Mouse (Mus musculus): ENCODE measurements around the gene Efna5. TPM values are rescaled to one million over a fixed set of nuclear protein-coding genes. Genes with fewer than 3 reads are reported as not detected.

Gene Efna5
- polyA plus RNA-seq, 1 experiment from 2014 or later = not detected

DNA sequence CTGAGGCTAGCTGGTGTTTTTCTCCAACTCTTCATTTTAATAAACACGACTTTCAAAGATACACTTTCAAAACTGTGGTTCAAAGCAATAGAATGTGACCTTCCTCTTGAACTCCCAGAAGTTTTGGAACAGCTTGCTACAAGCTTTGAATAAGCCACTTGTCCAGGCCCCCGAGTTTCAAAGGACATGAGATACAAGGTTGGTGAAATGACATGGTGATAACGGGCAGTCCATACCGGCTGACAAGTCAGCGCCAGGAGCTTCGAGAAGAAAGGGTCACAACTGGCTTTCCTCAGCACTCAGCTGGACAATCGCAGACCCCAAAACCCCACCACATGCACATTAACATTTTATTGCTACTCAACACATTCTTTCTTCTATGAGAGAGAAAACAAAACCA, 219.3 kb downstream of the Efna5 start:
- WGBS (ENCODE audit: missing documents) = 86% methylated on average over 7 of the region's 7 CpGs

DNA sequence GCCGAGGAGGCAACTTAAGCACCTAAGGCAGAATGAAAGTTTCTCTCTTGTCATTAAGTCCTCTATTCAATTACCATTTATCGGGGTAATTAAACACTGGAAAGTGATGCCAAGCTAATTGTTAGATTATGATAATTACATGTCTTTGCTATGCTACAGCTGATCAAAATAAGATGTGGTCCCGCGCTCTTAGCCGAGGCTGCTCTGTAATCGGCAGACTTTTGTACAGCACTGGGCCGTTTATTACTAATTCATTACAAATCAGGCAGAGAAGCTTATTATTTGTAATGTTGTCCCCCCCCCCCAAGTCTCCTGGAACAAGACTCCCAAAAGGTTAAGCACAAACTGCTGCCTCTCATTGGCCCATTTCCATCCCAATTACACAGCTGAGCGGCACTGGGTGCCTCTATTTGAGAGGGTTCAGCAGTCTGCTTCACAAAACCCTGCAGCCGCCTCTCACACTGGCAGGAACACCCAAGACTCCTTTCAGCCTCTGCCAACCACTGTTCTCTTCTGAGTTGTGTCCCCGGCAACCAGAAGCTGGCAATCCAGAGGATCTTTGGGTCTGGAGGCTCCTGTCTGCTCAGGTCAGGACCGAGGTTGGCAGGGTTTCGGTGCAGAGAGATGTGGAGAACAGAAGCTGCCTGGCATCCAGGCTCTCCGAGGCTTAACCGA, 221.5 kb downstream of the Efna5 start:
- Histone ChIP-seq H3K4me3 (ENCODE audit: inconsistent target) (no peak overlapping the region), H3K36me3 (ENCODE audit: inconsistent target) (no peaks in the 10 kb centered on the region), H3K79me2 (ENCODE audit: inconsistent target) (no peaks in the 10 kb centered on the region), H3K27ac (no peak overlapping the region)
- WGBS (ENCODE audit: missing documents) = 87% methylated on average over 14 of the region's 14 CpGs

More for the DNA sequence above, 219.3 kb downstream of the Efna5 start:
- Histone ChIP-seq H3K36me3 (ENCODE audit: inconsistent target) (no peaks in the 10 kb centered on the region), H3K27ac (no peak overlapping the region), H3K4me3 (ENCODE audit: inconsistent target) (no peak overlapping the region), H3K79me2 (ENCODE audit: inconsistent target) (no peaks in the 10 kb centered on the region)

- H3K36me3 ChIP-seq (ENCODE audit: inconsistent target) = no peaks in the 10 kb centered on the region
- WGBS (ENCODE audit: missing documents) = 88% methylated on average over 12 of the region's 12 CpGs
- H3K79me2 ChIP-seq (ENCODE audit: inconsistent target) = no peaks in the 10 kb centered on the region
- no peak overlapping the region for H3K4me3 ChIP-seq (ENCODE audit: inconsistent target)
- no peak overlapping the region for H3K27ac ChIP-seq
Measured at GRCm38 (mm10) chr17:62657832-62658630, 223.1 kb downstream of the Efna5 start.

DNA sequence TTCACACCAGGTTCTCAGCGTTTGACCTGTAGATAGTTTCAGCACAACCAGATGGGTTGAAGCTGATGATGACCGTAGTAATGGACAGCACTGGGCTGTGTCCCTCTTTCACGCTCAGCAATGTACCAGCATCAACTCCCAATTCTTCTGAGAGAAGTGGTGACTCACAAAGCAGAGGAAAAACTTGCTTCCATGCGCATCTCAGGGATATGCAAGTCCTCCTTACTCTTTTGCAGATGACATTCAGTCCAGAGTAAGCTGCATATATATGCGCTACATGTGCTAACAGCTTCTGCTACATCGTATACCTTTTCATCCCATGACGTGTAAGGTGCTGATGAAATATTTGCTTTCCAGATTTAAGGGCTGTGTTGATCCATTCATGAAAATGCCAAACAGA, 224.1 kb downstream of the Efna5 start:
- no peaks in the 10 kb centered on the region for H3K36me3 ChIP-seq (ENCODE audit: inconsistent target)
- no peak overlapping the region for H3K27ac ChIP-seq
- WGBS (ENCODE audit: missing documents) = 90% methylated on average over 7 of the region's 7 CpGs
- no peak overlapping the region for H3K4me3 ChIP-seq (ENCODE audit: inconsistent target)
- no peaks in the 10 kb centered on the region for H3K79me2 ChIP-seq (ENCODE audit: inconsistent target)

- no peaks in the 10 kb centered on the region for H3K79me2 ChIP-seq (ENCODE audit: inconsistent target)
- no peak overlapping the region for H3K4me3 ChIP-seq (ENCODE audit: inconsistent target)
- 82% methylated on average over 7 of the region's 7 CpGs for WGBS (ENCODE audit: missing documents)
- no peaks in the 10 kb centered on the region for H3K36me3 ChIP-seq (ENCODE audit: inconsistent target)
- no peak overlapping the region for H3K27ac ChIP-seq
Measured at GRCm38 (mm10) chr17:62656591-62656990, 224.5 kb downstream of the Efna5 start.

- H3K79me2 ChIP-seq (ENCODE audit: inconsistent target) = no peaks in the 10 kb centered on the region
- WGBS (ENCODE audit: missing documents) = 79% methylated on average over 16 of the region's 16 CpGs
- H3K27ac ChIP-seq = no peak overlapping the region
- no peaks in the 10 kb centered on the region for H3K36me3 ChIP-seq (ENCODE audit: inconsistent target)
- no peak overlapping the region for H3K4me3 ChIP-seq (ENCODE audit: inconsistent target)
Measured at GRCm38 (mm10) chr17:62655819-62656355, 225.2 kb downstream of the Efna5 start.

GRCm38 (mm10) chr17:62652451-62652850, 228.7 kb downstream of the Efna5 start:
- Histone ChIP-seq H3K36me3 (ENCODE audit: inconsistent target) (no peaks in the 10 kb centered on the region), H3K27ac (no peak overlapping the region), H3K4me3 (ENCODE audit: inconsistent target) (no peak overlapping the region), H3K79me2 (ENCODE audit: inconsistent target) (no peaks in the 10 kb centered on the region)
- WGBS (ENCODE audit: missing documents) = 81% methylated on average over 6 of the region's 6 CpGs

- H3K4me3 ChIP-seq (ENCODE audit: inconsistent target) = no peak overlapping the region
- no peaks in the 10 kb centered on the region for H3K79me2 ChIP-seq (ENCODE audit: inconsistent target)
- no peaks in the 10 kb centered on the region for H3K36me3 ChIP-seq (ENCODE audit: inconsistent target)
- no peak overlapping the region for H3K27ac ChIP-seq
- 83% methylated on average over 8 of the region's 8 CpGs for WGBS (ENCODE audit: missing documents)
Measured at GRCm38 (mm10) chr17:62651696-62652095, 229.4 kb downstream of the Efna5 start.

GRCm38 (mm10) chr17:62649293-62649950, 231.7 kb downstream of the Efna5 start:
- 77% methylated on average over 10 of the region's 10 CpGs for WGBS (ENCODE audit: missing documents)
- no peak overlapping the region for H3K27ac ChIP-seq
- no peaks in the 10 kb centered on the region for H3K36me3 ChIP-seq (ENCODE audit: inconsistent target)
- no peak overlapping the region for H3K4me3 ChIP-seq (ENCODE audit: inconsistent target)
- no peaks in the 10 kb centered on the region for H3K79me2 ChIP-seq (ENCODE audit: inconsistent target)

GRCm38 (mm10) chr17:62646836-62647235, 234.3 kb downstream of the Efna5 start:
- Histone ChIP-seq H3K27ac (no peak overlapping the region), H3K36me3 (ENCODE audit: inconsistent target) (no peaks in the 10 kb centered on the region), H3K4me3 (ENCODE audit: inconsistent target) (no peak overlapping the region), H3K79me2 (ENCODE audit: inconsistent target) (no peaks in the 10 kb centered on the region)
- 91% methylated on average over 8 of the region's 8 CpGs for WGBS (ENCODE audit: missing documents)

GRCm38 (mm10) chr17:62642447-62643145, 238.5 kb downstream of the Efna5 start:
- Histone ChIP-seq H3K36me3 (ENCODE audit: inconsistent target) (no peaks in the 10 kb centered on the region), H3K79me2 (ENCODE audit: inconsistent target) (no peaks in the 10 kb centered on the region), H3K4me3 (ENCODE audit: inconsistent target) (no peak overlapping the region), H3K27ac (no peak overlapping the region)
- WGBS (ENCODE audit: missing documents) = 43% methylated on average over 12 of the region's 12 CpGs

DNA sequence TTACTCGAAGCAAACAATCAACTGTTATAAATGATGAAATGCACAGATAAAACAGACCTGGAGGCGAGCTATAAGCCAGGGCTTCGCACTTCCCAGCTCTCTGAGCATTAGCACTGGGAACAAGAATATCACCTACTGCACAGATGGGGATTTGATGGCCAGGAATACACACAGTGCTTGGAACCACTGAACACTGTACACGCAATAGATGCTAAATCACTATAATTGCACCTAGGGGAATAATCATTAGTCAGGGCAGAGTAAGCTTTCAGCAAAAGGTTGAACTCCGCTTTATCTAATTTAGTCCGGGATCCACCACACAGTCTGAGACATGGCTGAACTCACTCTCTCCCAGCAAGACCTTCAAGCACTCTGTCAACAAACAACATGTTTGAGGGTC, 240.5 kb downstream of the Efna5 start:
- Histone ChIP-seq H3K36me3 (ENCODE audit: inconsistent target) (no peaks in the 10 kb centered on the region), H3K27ac (no peak overlapping the region), H3K4me3 (ENCODE audit: inconsistent target) (no peak overlapping the region), H3K79me2 (ENCODE audit: inconsistent target) (no peaks in the 10 kb centered on the region)
- WGBS (ENCODE audit: missing documents) = 95% methylated on average over 6 of the region's 6 CpGs

DNA sequence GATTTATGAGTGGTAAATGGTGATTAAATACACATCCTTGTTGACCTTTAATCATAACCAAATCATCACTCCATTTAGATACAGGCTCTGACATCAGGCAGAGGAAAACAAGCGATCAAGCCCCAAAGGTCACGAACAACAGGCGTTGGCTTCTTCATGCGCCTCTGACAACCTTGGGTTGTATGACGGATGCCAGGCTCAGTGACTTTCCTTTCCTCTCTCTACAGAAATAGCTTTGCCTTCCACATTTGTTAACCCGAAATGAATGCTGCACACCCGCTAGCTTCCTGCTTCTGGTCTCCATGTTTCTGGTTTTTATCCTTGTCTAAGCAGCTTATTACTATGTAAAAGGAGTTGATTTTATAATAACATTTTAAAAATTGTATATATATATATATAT, 244.2 kb downstream of the Efna5 start:
- Histone ChIP-seq H3K4me3 (ENCODE audit: inconsistent target) (no peak overlapping the region), H3K27ac (no peak overlapping the region), H3K79me2 (ENCODE audit: inconsistent target) (no peaks in the 10 kb centered on the region), H3K36me3 (ENCODE audit: inconsistent target) (no peaks in the 10 kb centered on the region)
- 94% methylated on average over 7 of the region's 7 CpGs for WGBS (ENCODE audit: missing documents)

DNA sequence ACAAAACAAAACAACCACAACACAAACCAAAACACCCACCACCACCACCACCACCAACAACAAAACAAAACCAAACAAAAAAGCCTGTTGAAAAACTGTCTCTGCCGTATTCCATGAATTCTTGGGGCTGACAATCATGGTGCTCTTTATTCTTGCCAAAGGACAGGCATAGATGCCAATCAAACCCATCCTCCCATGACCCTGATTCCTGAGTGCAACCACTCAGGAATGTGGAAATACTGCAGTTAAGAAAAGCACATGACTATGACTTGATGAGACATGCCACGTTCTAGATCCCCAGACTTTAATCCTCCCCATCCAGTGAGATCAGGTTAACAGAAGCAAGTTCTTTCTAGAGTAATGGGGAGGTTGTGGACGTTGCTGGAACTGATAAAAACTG, 246.2 kb downstream of the Efna5 start:
- 87% methylated on average over 3 of the region's 3 CpGs for WGBS (ENCODE audit: missing documents)
- no peaks in the 10 kb centered on the region for H3K79me2 ChIP-seq (ENCODE audit: inconsistent target)
- H3K27ac ChIP-seq = no peak overlapping the region
- no peaks in the 10 kb centered on the region for H3K36me3 ChIP-seq (ENCODE audit: inconsistent target)
- no peak overlapping the region for H3K4me3 ChIP-seq (ENCODE audit: inconsistent target)

Measured in macrophage (primary cell).